Mouse (Mus musculus) midbrain, embryonic 16.5 days (tissue): ENCODE results near the gene Clasrp. TPM values are rescaled to one million over a fixed set of nuclear protein-coding genes. Genes with fewer than 3 reads are reported as not detected.

Experiments
- ATAC-seq: fragments of 200-750 bp; cut with Nextera tagmentation; 2 replicates; pipeline ENCODE4 v1.8.0; 2017; ENCODE audit warnings: moderate TSS enrichment
- H3K27ac ChIP-seq: fragments of 300-500 bp; sonication (generic); 2 replicates; pipeline ENCODE4 v1.5.1; 2014; ENCODE audit warnings: mild to moderate bottlenecking, low read length, mixed read lengths
- H3K27me3 ChIP-seq: fragments of 300-500 bp; sonication (generic); 2 replicates; pipeline ENCODE4 v1.6.1; 2014; ENCODE audit warnings: low read depth, low read length, mixed read lengths; ENCODE audit not compliant: control insufficient read depth, insufficient read depth
- H3K36me3 ChIP-seq: fragments of 300-500 bp; sonication (generic); 2 replicates; pipeline ENCODE4 v1.6.1; 2014; ENCODE audit warnings: mild to moderate bottlenecking, low read length, moderate library complexity, mixed read lengths; ENCODE audit not compliant: control insufficient read depth, insufficient read depth
- H3K4me1 ChIP-seq: fragments of 300-500 bp; sonication (generic); 2 replicates; pipeline ENCODE4 v1.6.1; 2014; ENCODE audit warnings: mild to moderate bottlenecking, low read length, mixed read lengths; ENCODE audit not compliant: control insufficient read depth, insufficient read depth
- H3K4me2 ChIP-seq: fragments of 300-500 bp; sonication (generic); 2 replicates; pipeline ENCODE4 v1.6.1; 2014; ENCODE audit warnings: mild to moderate bottlenecking, low read length, mixed read lengths
- H3K4me3 ChIP-seq: fragments of 300-500 bp; sonication (generic); 2 replicates; pipeline ENCODE4 v1.5.1; 2014; ENCODE audit warnings: low read depth, mild to moderate bottlenecking, low read length, moderate library complexity, mixed read lengths
- H3K9ac ChIP-seq: fragments of 300-500 bp; sonication (generic); 2 replicates; pipeline ENCODE4 v1.6.1; 2014; ENCODE audit warnings: low read depth, low read length, mixed read lengths
- H3K9me3 ChIP-seq: fragments of 300-500 bp; sonication (generic); replicated peaks from 2 replicates; pipeline ENCODE4 v1.6.1; 2014; ENCODE audit warnings: mild to moderate bottlenecking, low read length, mixed read lengths; ENCODE audit not compliant: control insufficient read depth, poor library complexity, severe bottlenecking
- WGBS: fragments of 180-500 bp; shearing (Covaris S2); extraction: QIAGEN DNeasy Blood & Tissue Kit; methylation state at CpG from one replicate; pipeline ENCODE4 v1.1.7; 2014; 5-methylcytosine and 5-hydroxymethylcytosine counted together
- polyA plus RNA-seq: library from polyadenylated mRNA; unstranded; fragments of >200 nt; fragmentation: Nextera tagmentation; extraction: Ambion mirVana; gene quantifications from 2 replicates; pipeline ENCODE4 v1.2.1, GENCODE M21; 2015

Clasrp gene
- polyA plus RNA-seq, 1 experiment from 2014 or later, result 58.6 TPM

DNA sequence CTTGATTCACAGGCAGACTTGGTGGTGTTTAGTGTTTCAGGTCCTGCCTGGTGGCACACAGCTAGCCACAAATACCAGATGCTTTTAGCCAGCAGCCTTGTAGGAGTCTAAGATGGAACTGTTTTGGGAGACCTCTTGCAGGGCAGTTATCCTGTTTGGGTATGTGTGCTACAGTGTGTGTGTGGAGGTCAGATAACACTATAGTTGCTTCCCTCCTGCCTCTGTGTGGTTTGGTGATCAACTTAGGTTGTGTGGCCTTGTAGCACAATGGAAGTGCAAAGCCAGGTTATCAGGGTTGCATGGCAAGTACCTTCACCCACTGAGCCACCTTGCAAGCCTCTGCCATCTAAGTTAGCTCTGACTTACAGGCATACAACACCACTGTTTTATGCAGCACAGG is 28.4 kb upstream of the Clasrp start:
- Histone ChIP-seq H3K9me3 (no peaks in the 10 kb centered on the region), H3K4me2 (no peak overlapping the region), H3K27me3 (no peaks in the 10 kb centered on the region), H3K4me1 (peaks cover 9% of the 10 kb centered on the region; the same call in 1 of the 2 replicates), H3K27ac (no peak overlapping the region), H3K9ac (no peak overlapping the region), H3K4me3 (no peak overlapping the region), H3K36me3 (peaks cover 24% of the 10 kb centered on the region)
- ATAC-seq, result no peak

DNA sequence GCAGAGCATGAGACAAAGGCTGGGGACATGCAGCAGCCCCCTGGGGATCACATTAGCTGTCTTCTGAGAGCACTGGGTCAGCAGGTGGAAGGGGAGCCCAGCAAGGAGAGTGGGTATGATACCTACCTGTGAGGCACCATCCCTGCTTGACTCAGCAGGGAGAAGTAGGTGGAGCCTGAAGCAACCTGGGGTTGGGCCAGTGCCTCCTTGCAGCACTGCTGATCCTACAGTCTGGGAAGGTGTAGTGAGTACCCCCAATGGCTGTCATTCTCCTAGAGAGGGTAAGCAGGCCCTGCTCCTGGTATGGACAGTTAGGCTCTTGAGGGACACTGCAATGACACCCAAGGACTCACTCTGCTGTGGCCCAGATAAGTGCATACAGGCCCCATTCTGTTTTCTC is 28.0 kb upstream of the Clasrp start:
- no peak overlapping the region for H3K4me3 ChIP-seq
- H3K9me3 ChIP-seq, result no peaks in the 10 kb centered on the region
- H3K27me3 ChIP-seq, result no peaks in the 10 kb centered on the region
- H3K4me2 ChIP-seq, result no peak overlapping the region
- peaks cover 24% of the 10 kb centered on the region for H3K36me3 ChIP-seq
- H3K9ac ChIP-seq, result no peak overlapping the region
- peaks cover 9% of the 10 kb centered on the region; the same call in 1 of the 2 replicates for H3K4me1 ChIP-seq
- no peak for ATAC-seq
- H3K27ac ChIP-seq, result no peak overlapping the region

DNA sequence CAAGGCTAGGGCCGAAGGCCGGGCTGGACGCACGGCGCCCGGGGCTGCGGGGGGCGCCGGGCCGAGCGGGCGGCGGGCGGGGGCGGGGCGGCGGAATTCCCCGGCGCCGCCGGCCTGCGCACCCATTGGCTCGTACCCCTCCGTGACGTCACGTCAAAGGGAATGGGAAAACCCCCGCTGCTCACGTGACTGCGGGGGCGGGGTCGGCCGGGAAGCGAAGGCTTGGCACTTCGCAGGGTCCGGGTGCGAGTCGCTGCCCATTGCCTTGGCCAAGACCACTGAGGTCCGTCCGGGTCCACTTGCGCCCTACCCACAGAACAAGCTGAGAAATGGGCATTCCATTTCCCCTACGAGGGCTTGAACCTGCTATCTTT is 25.1 kb upstream of the Clasrp start, which contains the start of gene Relb:
Relb (minus strand) TSS at position 78 of the 374 bp plus-strand sequence.
- H3K27ac ChIP-seq, result peak within 1 kb of the TSS; percentile 76
- no peaks in the 10 kb centered on the region for H3K9me3 ChIP-seq
- peak within 1 kb of the TSS; percentile 63 for H3K9ac ChIP-seq
- peak; percentile 77 for ATAC-seq
- peak within 1 kb of the TSS; percentile 80 for H3K4me3 ChIP-seq
- H3K4me2 ChIP-seq, result peak within 1 kb of the TSS; percentile 84
- peaks cover 8% of the 10 kb centered on the region; the same call in 1 of the 2 replicates for H3K36me3 ChIP-seq
- under 1% methylated on average over 19 of the region's 41 CpGs for WGBS
- peaks cover 9% of the 10 kb centered on the region; the same call in 1 of the 2 replicates for H3K4me1 ChIP-seq
- H3K27me3 ChIP-seq, result no peaks in the 10 kb centered on the region

DNA sequence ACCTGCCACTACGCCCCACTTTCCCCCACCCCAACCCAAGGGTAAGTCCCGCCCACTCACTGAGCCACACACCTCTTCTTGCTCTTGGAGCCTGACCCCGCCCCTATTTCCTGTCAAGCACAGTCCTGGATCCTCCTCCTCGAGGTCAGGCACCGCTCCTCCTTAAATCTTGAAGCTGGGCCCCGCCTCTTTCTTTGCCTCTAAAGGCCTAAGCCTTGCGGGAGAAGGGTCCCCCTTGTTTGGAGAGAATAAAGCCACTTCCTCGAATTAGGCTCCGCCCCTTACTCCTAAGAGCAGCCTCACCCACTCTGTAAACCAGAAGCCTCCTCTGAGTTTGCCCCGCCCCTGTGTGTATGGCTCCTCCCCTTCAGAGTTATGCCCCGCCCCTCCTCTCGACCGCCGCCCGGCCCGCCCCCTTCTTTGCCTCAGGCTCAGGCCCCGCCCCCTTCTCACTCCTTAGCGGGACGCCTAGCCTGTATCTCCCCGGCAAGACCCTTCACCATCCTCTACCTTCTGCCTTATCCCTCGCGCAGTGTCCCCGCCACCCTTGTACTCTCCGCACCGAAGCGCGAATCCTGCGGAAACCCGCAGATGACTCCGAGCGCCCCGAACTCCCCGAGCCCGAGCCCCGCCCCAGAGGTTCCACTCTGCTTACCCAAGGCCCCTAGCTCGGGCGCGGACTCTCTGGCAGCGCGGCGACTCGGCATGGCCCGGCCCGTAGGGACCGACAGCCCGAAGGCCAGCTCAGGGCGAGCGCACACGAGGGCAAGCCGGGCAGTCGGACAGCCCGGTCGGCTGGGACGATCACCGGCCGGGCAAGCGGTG is 24.5 kb upstream of the Clasrp start:
- Histone ChIP-seq H3K9ac (peak overlapping the region; percentile 63), H3K36me3 (peaks cover 6% of the 10 kb centered on the region; the same call in 1 of the 2 replicates), H3K4me3 (peak overlapping the region; percentile 80), H3K9me3 (no peaks in the 10 kb centered on the region), H3K4me2 (peak overlapping the region; percentile 84), H3K27me3 (no peaks in the 10 kb centered on the region), H3K27ac (peak overlapping the region; percentile 76), H3K4me1 (peaks cover 9% of the 10 kb centered on the region; the same call in 1 of the 2 replicates)
- peak; percentile 87 for ATAC-seq
- under 1% methylated on average over 57 of the region's 57 CpGs for WGBS

DNA sequence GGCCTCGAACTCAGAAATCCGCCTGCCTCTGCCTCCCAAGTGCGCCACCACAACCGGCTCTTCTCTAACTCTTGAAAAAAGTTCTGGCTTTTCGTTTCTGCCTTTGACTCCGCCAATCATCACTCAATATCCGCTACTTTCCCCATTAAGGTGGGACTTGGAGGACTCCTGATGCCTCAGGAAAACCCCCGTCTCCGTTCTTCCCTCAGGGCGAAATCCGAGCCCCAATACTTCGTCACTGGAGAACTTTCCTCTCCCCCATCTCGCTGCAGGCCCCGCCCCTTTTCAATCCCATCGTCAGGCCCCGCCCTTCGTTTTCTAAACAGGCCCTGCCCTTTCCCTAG is 23.9 kb upstream of the Clasrp start:
- H3K36me3 ChIP-seq, result peaks cover under 1% of the 10 kb centered on the region; the same call in 1 of the 2 replicates
- 19% methylated on average over 17 of the region's 17 CpGs for WGBS
- H3K4me1 ChIP-seq, result peaks cover 9% of the 10 kb centered on the region; the same call in 1 of the 2 replicates
- H3K27ac ChIP-seq, result peak overlapping the region; percentile 76; the same call in 1 of the 2 replicates
- H3K4me2 ChIP-seq, result peak overlapping the region; percentile 84
- H3K9me3 ChIP-seq, result no peaks in the 10 kb centered on the region
- H3K4me3 ChIP-seq, result peak overlapping the region; percentile 80
- H3K9ac ChIP-seq, result peak overlapping the region; percentile 63; the same call in 1 of the 2 replicates
- no peaks in the 10 kb centered on the region for H3K27me3 ChIP-seq
- no peak for ATAC-seq

DNA sequence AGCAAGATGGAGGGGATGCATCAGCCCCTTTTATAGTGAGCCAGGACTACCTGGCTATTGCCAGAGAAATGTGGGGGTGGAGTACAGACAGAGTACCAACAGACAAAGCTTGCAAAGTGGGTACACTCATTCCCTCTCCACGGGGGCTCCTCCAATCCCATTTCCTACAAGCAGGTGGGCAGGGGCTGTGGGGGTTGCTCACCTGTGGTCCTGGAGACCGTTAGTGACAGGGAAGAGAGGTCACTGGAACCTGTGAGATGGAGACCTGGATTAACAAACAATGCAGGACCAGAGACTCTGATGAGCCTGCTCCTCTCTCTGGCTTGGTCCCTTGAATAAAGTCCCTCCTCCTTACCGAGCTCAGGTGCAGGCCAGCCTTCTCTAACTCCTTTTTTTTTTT is 23.4 kb upstream of the Clasrp start:
- Histone ChIP-seq H3K4me1 (peaks cover 9% of the 10 kb centered on the region; the same call in 1 of the 2 replicates), H3K9ac (no peak overlapping the region), H3K27me3 (no peaks in the 10 kb centered on the region), H3K4me2 (peak overlapping the region; percentile 84), H3K4me3 (no peak overlapping the region), H3K36me3 (no peaks in the 10 kb centered on the region), H3K9me3 (no peaks in the 10 kb centered on the region), H3K27ac (no peak overlapping the region)
- WGBS, result 69% methylated on average over 3 of the region's 3 CpGs
- no peak for ATAC-seq

DNA sequence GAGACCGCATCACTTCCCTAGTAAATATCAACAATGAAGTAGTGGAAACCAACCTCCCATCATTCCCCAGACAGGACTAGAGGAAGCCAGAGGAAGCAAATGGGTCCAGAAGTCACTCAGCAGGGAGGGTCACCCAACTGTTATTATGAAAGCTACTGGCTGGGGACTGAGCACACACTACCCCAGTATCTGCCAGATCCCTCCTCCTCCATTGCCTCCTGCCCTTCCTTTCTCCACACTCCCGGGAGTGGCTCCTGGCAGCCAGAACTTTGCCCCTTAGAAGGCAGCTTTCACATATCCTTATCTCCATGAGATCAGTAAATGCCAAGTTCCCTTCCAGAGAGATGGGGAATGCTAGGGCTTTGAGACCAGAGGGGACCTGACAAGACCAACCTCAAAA is 19.1 kb upstream of the Clasrp start:
- Histone ChIP-seq H3K36me3 (no peaks in the 10 kb centered on the region), H3K4me2 (no peak overlapping the region), H3K27ac (no peak overlapping the region), H3K4me3 (no peak overlapping the region), H3K4me1 (peaks cover 8% of the 10 kb centered on the region; the same call in 1 of the 2 replicates), H3K9ac (no peak overlapping the region), H3K27me3 (no peaks in the 10 kb centered on the region), H3K9me3 (no peaks in the 10 kb centered on the region)
- WGBS, result 88% methylated on average over 2 of the region's 2 CpGs
- ATAC-seq, result no peak

DNA sequence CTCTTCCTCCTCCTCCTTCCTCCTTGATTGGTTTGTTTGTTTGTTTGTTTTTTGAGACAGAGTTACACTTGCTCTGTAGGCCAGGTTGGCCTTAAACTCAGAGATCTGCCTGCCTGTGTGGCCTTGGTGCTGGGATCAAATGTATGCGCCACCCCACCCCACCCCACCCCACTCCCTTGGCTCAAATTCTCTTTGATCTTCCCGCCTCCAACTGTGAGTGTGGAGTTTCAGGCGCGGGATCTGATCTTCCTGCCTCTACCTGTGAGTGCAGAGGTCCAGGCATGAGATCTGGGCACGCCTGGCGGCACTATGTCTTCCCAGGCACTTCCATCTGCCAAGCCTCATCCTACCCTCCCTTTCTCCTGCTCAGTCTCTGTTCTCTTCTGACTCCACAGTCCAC is 18.0 kb upstream of the Clasrp start:
- no peak overlapping the region for H3K27ac ChIP-seq
- no peaks in the 10 kb centered on the region for H3K36me3 ChIP-seq
- H3K4me2 ChIP-seq, result no peak overlapping the region
- no peaks in the 10 kb centered on the region for H3K27me3 ChIP-seq
- no peak for ATAC-seq
- no peak overlapping the region for H3K9ac ChIP-seq
- WGBS, result 39% methylated on average over 6 of the region's 6 CpGs
- H3K9me3 ChIP-seq, result no peaks in the 10 kb centered on the region
- H3K4me1 ChIP-seq, result peaks cover 3% of the 10 kb centered on the region; the same call in 1 of the 2 replicates
- no peak overlapping the region for H3K4me3 ChIP-seq

DNA sequence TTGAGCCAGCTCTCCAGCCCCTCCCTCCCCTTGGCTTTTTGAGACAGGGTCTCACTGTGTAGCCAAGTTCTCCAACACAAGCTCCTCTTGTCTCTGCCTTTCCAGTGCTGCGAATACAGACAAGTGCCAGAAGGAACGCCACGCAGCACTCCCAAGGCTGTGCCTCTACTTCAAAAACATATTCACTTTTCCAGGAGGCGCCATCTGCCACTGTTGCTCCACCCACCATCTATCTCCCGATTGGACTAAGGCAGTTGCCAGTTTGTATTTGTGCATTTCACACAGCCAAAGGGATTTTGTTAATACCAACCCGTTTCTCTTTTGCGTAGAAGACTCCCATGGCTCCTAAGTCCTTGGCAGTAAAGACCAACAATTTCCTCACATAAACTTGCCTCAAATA is 16.5 kb upstream of the Clasrp start:
- no peaks in the 10 kb centered on the region for H3K9me3 ChIP-seq
- WGBS, result 89% methylated on average over 7 of the region's 7 CpGs
- H3K4me3 ChIP-seq, result no peak overlapping the region
- no peak overlapping the region for H3K4me2 ChIP-seq
- no peak for ATAC-seq
- no peaks in the 10 kb centered on the region for H3K27me3 ChIP-seq
- H3K27ac ChIP-seq, result no peak overlapping the region
- peaks cover 3% of the 10 kb centered on the region; the same call in 1 of the 2 replicates for H3K4me1 ChIP-seq
- no peak overlapping the region for H3K9ac ChIP-seq
- H3K36me3 ChIP-seq, result no peaks in the 10 kb centered on the region
